ENCODE assay signal across 8 mouse cellular contexts in genomic region chr19:10502571-10502970, GRCm38 (mm10). TPM values are rescaled to one million over a fixed set of nuclear protein-coding genes. Genes with fewer than 3 reads are reported as not detected.
A peak's percentile ranks its signal among the peaks of the same experiment; 100 is the strongest.
DNase-seq lines count a peak whose midpoint lies in the region; ATAC-seq and TF ChIP-seq lines count a peak whose summit lies in the region.

No protein-coding gene starts in this region.

- no peak overlapping the region for H3K9ac ChIP-seq in heart, embryonic 12.5 days
- no peak overlapping the region for H3K9ac ChIP-seq in heart, embryonic 11.5 days (ENCODE audit: low read depth, low read length)
- H3K9ac ChIP-seq in CH12.LX (ENCODE audit: insufficient read depth, low read depth): no peak overlapping the region
- H3K9ac ChIP-seq in neural tube, embryonic 15.5 days (replicated peaks): no peak overlapping the region

- H3K27me3 ChIP-seq in heart, embryonic 12.5 days (replicated peaks): no peaks in the 10 kb centered on the region
- H3K27me3 ChIP-seq in heart, embryonic 11.5 days (ENCODE audit: control insufficient read depth, insufficient read depth, low read length): no peaks in the 10 kb centered on the region
- H3K27me3 ChIP-seq in CH12.LX (replicated peaks): no peaks in the 10 kb centered on the region
- H3K27me3 ChIP-seq in hindbrain, embryonic 10.5 days (ENCODE audit: insufficient read depth, poor library complexity, severe bottlenecking): no peaks in the 10 kb centered on the region
- no peaks in the 10 kb centered on the region for H3K27me3 ChIP-seq in neural tube, embryonic 15.5 days (replicated peaks)

- H3K27ac ChIP-seq in heart, embryonic 12.5 days (ENCODE audit: poor library complexity, severe bottlenecking): no peak overlapping the region
- no peak overlapping the region for H3K27ac ChIP-seq in heart, embryonic 11.5 days (ENCODE audit: low read depth, low read length)
- H3K27ac ChIP-seq in CH12.LX (ENCODE audit: insufficient read depth, low read depth): no peak overlapping the region
- H3K27ac ChIP-seq in hindbrain, embryonic 10.5 days: no peak overlapping the region
- H3K27ac ChIP-seq in neural tube, embryonic 15.5 days (replicated peaks): no peak overlapping the region

- no peaks in the 10 kb centered on the region for H3K79me2 ChIP-seq in CH12.LX (replicated peaks; ENCODE audit: control insufficient read depth, extremely low read depth, insufficient read depth, poor library complexity, severe bottlenecking)

- H3K36me3 ChIP-seq in heart, embryonic 12.5 days: peaks cover 67% of the 10 kb centered on the region
- peaks cover 15% of the 10 kb centered on the region for H3K36me3 ChIP-seq in heart, embryonic 11.5 days (ENCODE audit: control insufficient read depth, insufficient read depth, low read length)
- peaks cover 55 to 92% of the 10 kb centered on the region in 2 experiments for H3K36me3 ChIP-seq in CH12.LX (replicated peaks in 1 of 2; ENCODE audit: control insufficient read depth in 1 of 2, insufficient read depth in 1 of 2, low read length in 1 of 2)
- H3K36me3 ChIP-seq in hindbrain, embryonic 10.5 days: peaks cover 77% of the 10 kb centered on the region
- peaks cover 61% of the 10 kb centered on the region for H3K36me3 ChIP-seq in neural tube, embryonic 15.5 days

- 7% methylated on average over 4 of the region's 4 CpGs for WGBS in heart, embryonic 12.5 days
- 11% methylated on average over 4 of the region's 4 CpGs for WGBS in heart, embryonic 11.5 days (ENCODE audit: insufficient replicate concordance)
- 14% methylated on average over 4 of the region's 4 CpGs for WGBS in hindbrain, embryonic 10.5 days
- WGBS in lung, adult 2 months: 14% methylated on average over 4 of the region's 4 CpGs
- WGBS in neural tube, embryonic 15.5 days: 4% methylated on average over 4 of the region's 4 CpGs

- intact Hi-C loops in left cerebral cortex, postnatal 10 days (cut with DNase I): no loop called here

- dilution Hi-C loops in CH12.LX (cut with MboI; ENCODE audit: extremely low pct_ligation_motif_present, extremely low pct_unique_long_range_greater_than_20kb, low sequenced_read_pairs): no loop called here

- no peak for TF ChIP-seq POLR2A in CH12.LX (IDR thresholded peaks at IDR 0.05; ENCODE audit: low read depth, low read length)
- TF ChIP-seq POLR2A in lung, adult 2 months (IDR thresholded peaks at IDR 0.05; ENCODE audit: borderline replicate concordance, extremely low read depth, low read depth, low read length): no peak

- H3K9me3 ChIP-seq in heart, embryonic 12.5 days (replicated peaks): no peaks in the 10 kb centered on the region
- no peaks in the 10 kb centered on the region for H3K9me3 ChIP-seq in heart, embryonic 11.5 days (replicated peaks; ENCODE audit: control insufficient read depth, low read length)
- no peaks in the 10 kb centered on the region for H3K9me3 ChIP-seq in CH12.LX (replicated peaks; ENCODE audit: low read length)
- no peaks in the 10 kb centered on the region for H3K9me3 ChIP-seq in hindbrain, embryonic 10.5 days
- H3K9me3 ChIP-seq in neural tube, embryonic 15.5 days (replicated peaks): no peaks in the 10 kb centered on the region

- peak; percentile 85 to 95 for TF ChIP-seq CTCF in CH12.LX (conservative IDR thresholded peaks at IDR 0.05 in 1 of 2, IDR thresholded peaks at IDR 0.05 in 1 of 2; ENCODE audit: low read depth in 2 of 2, low read length in 2 of 2)
- peak; percentile 95 for TF ChIP-seq CTCF in lung, adult 2 months (IDR thresholded peaks at IDR 0.05; ENCODE audit: insufficient read depth, low read length)

- peak; percentile 60 for DNase-seq in CH12.LX (ENCODE audit: extremely low read depth)
- peak; percentile 51 to 64 for DNase-seq in cerebellum, postnatal 25 days
- peak; percentile 55 for DNase-seq in hindbrain, embryonic 10.5 days (ENCODE audit: low spot score)
- DNase-seq in lung, adult 2 months: peak; percentile 34
- no peak for DNase-seq in left cerebral cortex, postnatal 10 days (ENCODE audit: extremely low spot score in 1 of 2, low spot score in 2 of 2)

- peak; percentile 77; the same call in 1 of the 2 replicates for ATAC-seq in heart, embryonic 12.5 days (ENCODE audit: insufficient number of reproducible peaks, low FRiP score)
- ATAC-seq in heart, embryonic 11.5 days (replicated peaks; ENCODE audit: insufficient number of reproducible peaks, low FRiP score, low TSS enrichment): no peak
- peak; percentile 83 for ATAC-seq in neural tube, embryonic 15.5 days (ENCODE audit: low FRiP score)

- H3K4me1 ChIP-seq in heart, embryonic 12.5 days (replicated peaks): 0 out of 2 replicates have a peak, but pooled peaks cover under 1% of the 10 kb centered on the region
- H3K4me1 ChIP-seq in heart, embryonic 11.5 days (ENCODE audit: control insufficient read depth, insufficient read depth, low read length): no peaks in the 10 kb centered on the region
- H3K4me1 ChIP-seq in CH12.LX (ENCODE audit: control insufficient read depth in 1 of 2, insufficient read depth in 2 of 2): peaks cover 2 to 7% of the 10 kb centered on the region in 2 experiments; a peak in 2 of 4 replicates
- H3K4me1 ChIP-seq in hindbrain, embryonic 10.5 days (replicated peaks): peaks cover 3% of the 10 kb centered on the region; the same call in 1 of the 2 replicates
- H3K4me1 ChIP-seq in lung, adult 2 months (ENCODE audit: control insufficient read depth, insufficient read depth, low read length): no peaks in the 10 kb centered on the region
- H3K4me1 ChIP-seq in neural tube, embryonic 15.5 days: peaks cover 8% of the 10 kb centered on the region

- peak; percentile 42 for TF ChIP-seq RAD21 in CH12.LX (IDR thresholded peaks at IDR 0.05; ENCODE audit: low read depth, low read length)

- in situ Hi-C loops in CH12.LX (cut with MboI; ENCODE audit: low pct_ligation_motif_present, low pct_unique_long_range_greater_than_20kb, low sequenced_read_pairs): no loop called here

- no peak overlapping the region for H3K4me3 ChIP-seq in heart, embryonic 12.5 days
- no peak overlapping the region for H3K4me3 ChIP-seq in heart, embryonic 11.5 days (ENCODE audit: low read depth, low read length)
- no peak overlapping the region for H3K4me3 ChIP-seq in CH12.LX (replicated peaks in 1 of 3; ENCODE audit: low read depth in 2 of 3, low read length in 2 of 3, poor library complexity in 1 of 3)
- no peak overlapping the region for H3K4me3 ChIP-seq in hindbrain, embryonic 10.5 days
- H3K4me3 ChIP-seq in lung, adult 2 months (replicated peaks; ENCODE audit: extremely low read depth, low read depth, low read length): no peak overlapping the region
- H3K4me3 ChIP-seq in neural tube, embryonic 15.5 days (replicated peaks): no peak overlapping the region

- H3K4me2 ChIP-seq in heart, embryonic 12.5 days: no peak overlapping the region
- no peak overlapping the region for H3K4me2 ChIP-seq in heart, embryonic 11.5 days
- no peak overlapping the region for H3K4me2 ChIP-seq in CH12.LX (ENCODE audit: insufficient read depth, low read depth, poor library complexity, severe bottlenecking)
- H3K4me2 ChIP-seq in neural tube, embryonic 15.5 days: no peak overlapping the region

- no peak for TF ChIP-seq EP300 in CH12.LX (IDR thresholded peaks at IDR 0.05; ENCODE audit: low read length)

RNA-seq across cellular contexts. Expression of gene Ppp1r32, which starts 19.8 kb away (rescaled TPM):
- 0.14 TPM in 1 of 2 replicates, not detected in the other for polyA plus RNA-seq in heart, embryonic 12.5 days (2016; fragmentation: Nextera tagmentation; extraction: Ambion mirVana)
- polyA plus RNA-seq in heart, embryonic 11.5 days (2014; fragmentation: Nextera tagmentation; extraction: Ambion mirVana): not detected in 2 replicates
- total RNA-seq in CH12.LX (2012; rRNA removed) (0.13 TPM in 1 of 2 replicates, not detected in the other), CH12.LX (2014; rRNA removed) (0.18 TPM in 1 of 2 replicates, not detected in the other)
- polyA plus RNA-seq in CH12.LX (2012; ENCODE audit: insufficient read length, low read depth): 0.25 and 0.49 TPM in 2 replicates
- polyA plus RNA-seq in hindbrain, embryonic 10.5 days (2016; fragmentation: Nextera tagmentation; extraction: Ambion mirVana): 0.70 and 2.7 TPM in 2 replicates
- polyA plus RNA-seq in lung, adult 2 months (2012; rRNA removed): 5.4 and 5.9 TPM in 2 replicates
- polyA plus RNA-seq in neural tube, embryonic 15.5 days (2015; fragmentation: Nextera tagmentation; extraction: Ambion mirVana): 0.79 and 1.2 TPM in 2 replicates
- 1 to 10 TPM in 1 of 2 experiments, under 1 TPM in 1; 0.83 to 2.0 TPM for total RNA-seq in left cerebral cortex, postnatal 10 days (2021)

RNA-seq across cellular contexts. Expression of gene Cpsf7, which starts 22.5 kb away (rescaled TPM):
- polyA plus RNA-seq in heart, embryonic 12.5 days (2016; fragmentation: Nextera tagmentation; extraction: Ambion mirVana): 36.9 and 41.4 TPM in 2 replicates
- polyA plus RNA-seq in heart, embryonic 11.5 days (2014; fragmentation: Nextera tagmentation; extraction: Ambion mirVana): 39.3 and 41.2 TPM in 2 replicates
- total RNA-seq in CH12.LX (2012; rRNA removed) (25.6 and 29.3 TPM in 2 replicates), CH12.LX (2014; rRNA removed) (28.8 and 30.8 TPM in 2 replicates)
- 47.8 and 48.8 TPM in 2 replicates for polyA plus RNA-seq in CH12.LX (2012; ENCODE audit: insufficient read length, low read depth)
- 55.4 and 65.4 TPM in 2 replicates for polyA plus RNA-seq in hindbrain, embryonic 10.5 days (2016; fragmentation: Nextera tagmentation; extraction: Ambion mirVana)
- polyA plus RNA-seq in lung, adult 2 months (2012; rRNA removed): 30.3 and 41.1 TPM in 2 replicates
- polyA plus RNA-seq in neural tube, embryonic 15.5 days (2015; fragmentation: Nextera tagmentation; extraction: Ambion mirVana): 45.6 and 47.2 TPM in 2 replicates
- total RNA-seq in left cerebral cortex, postnatal 10 days (2021): 10 to 100 TPM; 70.4 to 75.8 TPM

RNA-seq across cellular contexts. Expression of gene Sdhaf2, which starts 23.4 kb away (rescaled TPM):
- polyA plus RNA-seq in heart, embryonic 12.5 days (2016; fragmentation: Nextera tagmentation; extraction: Ambion mirVana): 48.4 and 52.1 TPM in 2 replicates
- 51.7 and 62.6 TPM in 2 replicates for polyA plus RNA-seq in heart, embryonic 11.5 days (2014; fragmentation: Nextera tagmentation; extraction: Ambion mirVana)
- total RNA-seq in CH12.LX (2012; rRNA removed) (31.7 and 35.7 TPM in 2 replicates), CH12.LX (2014; rRNA removed) (85.6 and 96.0 TPM in 2 replicates)
- 54.6 and 57.3 TPM in 2 replicates for polyA plus RNA-seq in CH12.LX (2012; ENCODE audit: insufficient read length, low read depth)
- polyA plus RNA-seq in hindbrain, embryonic 10.5 days (2016; fragmentation: Nextera tagmentation; extraction: Ambion mirVana): 62.4 and 63.2 TPM in 2 replicates
- polyA plus RNA-seq in lung, adult 2 months (2012; rRNA removed): 16.2 and 23.0 TPM in 2 replicates
- polyA plus RNA-seq in neural tube, embryonic 15.5 days (2015; fragmentation: Nextera tagmentation; extraction: Ambion mirVana): 67.5 and 67.7 TPM in 2 replicates
- 10 to 100 TPM; 54.9 to 55.0 TPM for total RNA-seq in left cerebral cortex, postnatal 10 days (2021)

RNA-seq across cellular contexts. Expression of gene Lrrc10b, which starts 45.3 kb away (rescaled TPM):
- 0.14 and 0.26 TPM in 2 replicates for polyA plus RNA-seq in heart, embryonic 12.5 days (2016; fragmentation: Nextera tagmentation; extraction: Ambion mirVana)
- 0.19 TPM in 1 of 2 replicates, not detected in the other for polyA plus RNA-seq in heart, embryonic 11.5 days (2014; fragmentation: Nextera tagmentation; extraction: Ambion mirVana)
- not detected in 2 replicates for total RNA-seq in CH12.LX (2012; rRNA removed)
- total RNA-seq in CH12.LX (2014; rRNA removed): not detected in 2 replicates
- polyA plus RNA-seq in CH12.LX (2012; ENCODE audit: insufficient read length, low read depth): not detected in 2 replicates
- polyA plus RNA-seq in hindbrain, embryonic 10.5 days (2016; fragmentation: Nextera tagmentation; extraction: Ambion mirVana): 1.9 and 2.0 TPM in 2 replicates
- polyA plus RNA-seq in lung, adult 2 months (2012; rRNA removed): 20.6 and 25.6 TPM in 2 replicates
- 1.1 and 1.3 TPM in 2 replicates for polyA plus RNA-seq in neural tube, embryonic 15.5 days (2015; fragmentation: Nextera tagmentation; extraction: Ambion mirVana)
- 10 to 100 TPM in 1 of 2 experiments, 1 to 10 TPM in 1; 8.7 to 13.3 TPM for total RNA-seq in left cerebral cortex, postnatal 10 days (2021)

RNA-seq across cellular contexts. Expression of gene Tmem216, which starts 53.5 kb away (rescaled TPM):
- 17.8 and 20.0 TPM in 2 replicates for polyA plus RNA-seq in heart, embryonic 12.5 days (2016; fragmentation: Nextera tagmentation; extraction: Ambion mirVana)
- 22.9 and 24.4 TPM in 2 replicates for polyA plus RNA-seq in heart, embryonic 11.5 days (2014; fragmentation: Nextera tagmentation; extraction: Ambion mirVana)
- total RNA-seq in CH12.LX (2012; rRNA removed) (24.0 and 28.1 TPM in 2 replicates), CH12.LX (2014; rRNA removed) (25.7 and 31.8 TPM in 2 replicates)
- 19.9 and 23.7 TPM in 2 replicates for polyA plus RNA-seq in CH12.LX (2012; ENCODE audit: insufficient read length, low read depth)
- 59.1 and 61.8 TPM in 2 replicates for polyA plus RNA-seq in hindbrain, embryonic 10.5 days (2016; fragmentation: Nextera tagmentation; extraction: Ambion mirVana)
- polyA plus RNA-seq in lung, adult 2 months (2012; rRNA removed): 18.8 and 28.6 TPM in 2 replicates
- 49.1 and 51.6 TPM in 2 replicates for polyA plus RNA-seq in neural tube, embryonic 15.5 days (2015; fragmentation: Nextera tagmentation; extraction: Ambion mirVana)
- total RNA-seq in left cerebral cortex, postnatal 10 days (2021): 10 to 100 TPM; 11.4 to 12.3 TPM

Comparison
In these comparisons a context has a peak if more than half of its experiments do, and no peak if none do; other contexts are left out.
1. DNase-seq: peak in CH12.LX (single experiment), cerebellum, postnatal 25 days (2 of 2), hindbrain, embryonic 10.5 days (single experiment) and lung, adult 2 months (single experiment); none in left cerebral cortex, postnatal 10 days (0 of 2).